In genomic region chr8:66094152-66094551, GRCm38 (mm10) we compare ENCODE assay signal across 20 mouse cellular contexts.
"Had no signal": no experiment of that assay in that cellular context is flagged by ENCODE, and none has a peak within 500 bp of the region (broad histone marks: within the 10 kb centered on the region; RNA-seq: fewer than 3 reads in every experiment).

No protein-coding gene starts in this region.

- H3K4me2 ChIP-seq: intestine, embryonic 15.5 days; kidney, embryonic 15.5 days; limb, embryonic 15.5 days; liver, embryonic 11.5 days; lung, embryonic 14.5 days; midbrain, embryonic 13.5 days; neural tube, embryonic 13.5 days had no signal

- DNase-seq: kidney, adult 11 months; kidney, adult 8-10 months; kidney, postnatal 10 days; kidney, postnatal 36 days; liver, postnatal 0 days; lung, embryonic 14.5 days; retina, postnatal 1 day; thymus, postnatal 25 days had no signal

- ATAC-seq: intestine, embryonic 15.5 days; liver, postnatal 0 days; lung, postnatal 0 days; midbrain, embryonic 13.5 days; midbrain, embryonic 16.5 days had no signal

- H3K9me3 ChIP-seq: intestine, embryonic 15.5 days; kidney, embryonic 15.5 days; limb, embryonic 15.5 days; midbrain, embryonic 13.5 days; neural tube, embryonic 13.5 days had no signal

- H3K4me3 ChIP-seq: intestine, embryonic 15.5 days; kidney, embryonic 15.5 days; limb, embryonic 15.5 days; midbrain, embryonic 13.5 days; myocyte; neural tube, embryonic 13.5 days had no signal

- H3K4me1 ChIP-seq: intestine, embryonic 15.5 days; kidney, embryonic 15.5 days; limb, embryonic 15.5 days; midbrain, embryonic 13.5 days; neural tube, embryonic 13.5 days had no signal

- H3K27ac ChIP-seq: intestine, embryonic 15.5 days; kidney, embryonic 15.5 days; limb, embryonic 15.5 days; liver, embryonic 14.5 days; macrophage; midbrain, embryonic 13.5 days; neural tube, embryonic 13.5 days; stomach, postnatal 0 days had no signal

- H3K27me3 ChIP-seq: intestine, embryonic 15.5 days; kidney, embryonic 15.5 days; limb, embryonic 15.5 days; midbrain, embryonic 13.5 days; neural tube, embryonic 13.5 days had no signal

- H3K9ac ChIP-seq: intestine, embryonic 15.5 days; kidney, embryonic 15.5 days; limb, embryonic 15.5 days; liver, embryonic 14.5 days; liver, postnatal 0 days; lung, embryonic 14.5 days; midbrain, embryonic 13.5 days; neural tube, embryonic 13.5 days had no signal

- H3K36me3 ChIP-seq: intestine, embryonic 15.5 days; kidney, embryonic 15.5 days; limb, embryonic 15.5 days; midbrain, embryonic 13.5 days; neural tube, embryonic 13.5 days had no signal
